Mouse (Mus musculus) limb, embryonic 13.5 days (tissue): ENCODE measurements around the gene Asb10. TPM values are rescaled to one million over a fixed set of nuclear protein-coding genes. Genes with fewer than 3 reads are reported as not detected.

ENCODE experiments used
- ATAC-seq: fragments of 200-750 bp; cut with Nextera tagmentation; 2 replicates; pipeline ENCODE4 v1.8.0; 2017; ENCODE audit warnings: low read depth, moderate number of reproducible peaks, moderate TSS enrichment; ENCODE audit not compliant: low FRiP score
- H3K27ac ChIP-seq: fragments of 300-500 bp; sonication (generic); 2 replicates; pipeline ENCODE4 v1.5.1; 2015; ENCODE audit warnings: inconsistent platforms, mild to moderate bottlenecking, moderate library complexity
- H3K27me3 ChIP-seq: fragments of 300-500 bp; sonication (generic); 2 replicates; pipeline ENCODE4 v1.6.1; 2015; ENCODE audit warnings: mild to moderate bottlenecking, inconsistent platforms
- H3K36me3 ChIP-seq: fragments of 300-500 bp; sonication (generic); 2 replicates; pipeline ENCODE4 v1.6.1; 2015; ENCODE audit warnings: inconsistent platforms, mild to moderate bottlenecking, moderate library complexity
- H3K4me1 ChIP-seq: fragments of 300-500 bp; sonication (generic); 2 replicates; pipeline ENCODE4 v1.6.1; 2015; ENCODE audit warnings: inconsistent platforms
- H3K4me2 ChIP-seq: fragments of 300-500 bp; sonication (generic); replicated peaks from 2 replicates; pipeline ENCODE4 v1.6.1; 2015; ENCODE audit warnings: inconsistent platforms, mild to moderate bottlenecking, moderate library complexity
- H3K4me3 ChIP-seq: fragments of 300-500 bp; sonication (generic); 2 replicates; pipeline ENCODE4 v1.5.1; 2015; ENCODE audit warnings: moderate library complexity, mild to moderate bottlenecking, inconsistent platforms
- H3K9ac ChIP-seq: fragments of 300-500 bp; sonication (generic); 2 replicates; pipeline ENCODE4 v1.6.1; 2015; ENCODE audit warnings: mild to moderate bottlenecking, inconsistent platforms
- H3K9me3 ChIP-seq: fragments of 300-500 bp; sonication (generic); 2 replicates; pipeline ENCODE4 v1.6.1; 2016; ENCODE audit warnings: inconsistent platforms
- WGBS: fragments of 180-500 bp; shearing (Covaris S2); methylation state at CpG from one replicate; pipeline ENCODE4 v1.1.7; 2015; 5-methylcytosine and 5-hydroxymethylcytosine counted together
- polyA plus RNA-seq: library from polyadenylated mRNA; unstranded; fragments of >200 nt; fragmentation: Nextera tagmentation; extraction: Ambion mirVana; gene quantifications from 2 replicates; pipeline ENCODE4 v1.2.1, GENCODE M21; 2015

Gene Asb10
- polyA plus RNA-seq, 1 experiment from 2014 or later, result 2.2 TPM

GRCm38 (mm10) chr5:24502786-24503185 lies 38.0 kb downstream of the Asb10 start:
- WGBS, result 67% methylated on average over 4 of the region's 4 CpGs
- peaks cover 46% of the 10 kb centered on the region for H3K27me3 ChIP-seq
- H3K4me3 ChIP-seq, result no peak overlapping the region
- no peak overlapping the region for H3K4me2 ChIP-seq
- peaks cover 7% of the 10 kb centered on the region; the same call in 1 of the 2 replicates for H3K4me1 ChIP-seq
- H3K27ac ChIP-seq, result no peak overlapping the region
- no peaks in the 10 kb centered on the region for H3K9me3 ChIP-seq
- H3K36me3 ChIP-seq, result peaks cover 56% of the 10 kb centered on the region
- ATAC-seq, result no peak
- H3K9ac ChIP-seq, result no peak overlapping the region

GRCm38 (mm10) chr5:24500851-24501250 lies 39.9 kb downstream of the Asb10 start:
- WGBS, result 90% methylated on average over 11 of the region's 11 CpGs

GRCm38 (mm10) chr5:24499113-24499512 lies 41.7 kb downstream of the Asb10 start:
- Histone ChIP-seq H3K27ac (no peak overlapping the region), H3K36me3 (peaks cover 92% of the 10 kb centered on the region), H3K9ac (no peak overlapping the region), H3K4me1 (no peaks in the 10 kb centered on the region), H3K4me3 (no peak overlapping the region), H3K9me3 (no peaks in the 10 kb centered on the region), H3K4me2 (no peak overlapping the region), H3K27me3 (peaks cover 20% of the 10 kb centered on the region)
- ATAC-seq, result no peak
- WGBS, result 82% methylated on average over 10 of the region's 10 CpGs

More at GRCm38 (mm10) chr5:24500851-24501250, 39.9 kb downstream of the Asb10 start:
- Histone ChIP-seq H3K27me3 (peaks cover 37% of the 10 kb centered on the region), H3K9me3 (no peaks in the 10 kb centered on the region), H3K9ac (no peak overlapping the region), H3K4me1 (peaks cover 7% of the 10 kb centered on the region; the same call in 1 of the 2 replicates), H3K27ac (no peak overlapping the region), H3K4me3 (no peak overlapping the region), H3K4me2 (no peak overlapping the region), H3K36me3 (peaks cover 76% of the 10 kb centered on the region)
- no peak for ATAC-seq

- WGBS, result 69% methylated on average over 12 of the region's 12 CpGs
- no peak for ATAC-seq
- Histone ChIP-seq H3K36me3 (peaks cover 99% of the 10 kb centered on the region), H3K9ac (no peak overlapping the region), H3K4me3 (no peak overlapping the region), H3K9me3 (no peaks in the 10 kb centered on the region), H3K4me2 (no peak overlapping the region), H3K27ac (no peak overlapping the region), H3K27me3 (peaks cover 4% of the 10 kb centered on the region), H3K4me1 (no peaks in the 10 kb centered on the region)
These were observed 43.3 kb downstream of the Asb10 start for GRCm38 (mm10) chr5:24497526-24497925.

GRCm38 (mm10) chr5:24496756-24497155 lies 44.0 kb downstream of the Asb10 start:
- H3K9me3 ChIP-seq, result no peaks in the 10 kb centered on the region
- ATAC-seq, result no peak
- peaks cover 99% of the 10 kb centered on the region for H3K36me3 ChIP-seq
- no peak overlapping the region for H3K27ac ChIP-seq
- H3K4me1 ChIP-seq, result no peaks in the 10 kb centered on the region
- WGBS, result 60% methylated on average over 6 of the region's 6 CpGs
- H3K4me2 ChIP-seq, result no peak overlapping the region
- H3K9ac ChIP-seq, result no peak overlapping the region
- no peak overlapping the region for H3K4me3 ChIP-seq
- no peaks in the 10 kb centered on the region for H3K27me3 ChIP-seq

GRCm38 (mm10) chr5:24495019-24495418 lies 45.8 kb downstream of the Asb10 start:
- no peak for ATAC-seq
- Histone ChIP-seq H3K27ac (no peak overlapping the region), H3K9ac (no peak overlapping the region), H3K27me3 (no peaks in the 10 kb centered on the region), H3K4me2 (no peak overlapping the region), H3K36me3 (peaks cover 99% of the 10 kb centered on the region), H3K4me3 (no peak overlapping the region), H3K9me3 (no peaks in the 10 kb centered on the region), H3K4me1 (peaks cover 4% of the 10 kb centered on the region; the same call in 1 of the 2 replicates)
- 90% methylated on average over 15 of the region's 15 CpGs for WGBS

GRCm38 (mm10) chr5:24492546-24493285 lies 48.1 kb downstream of the Asb10 start:
- H3K9me3 ChIP-seq, result no peaks in the 10 kb centered on the region
- ATAC-seq, result no peak
- no peaks in the 10 kb centered on the region for H3K27me3 ChIP-seq
- peaks cover 8% of the 10 kb centered on the region; the same call in 1 of the 2 replicates for H3K4me1 ChIP-seq
- H3K27ac ChIP-seq, result no peak overlapping the region
- no peak overlapping the region for H3K9ac ChIP-seq
- no peak overlapping the region for H3K4me2 ChIP-seq
- H3K4me3 ChIP-seq, result no peak overlapping the region
- WGBS, result 90% methylated on average over 16 of the region's 16 CpGs
- peaks cover 99% of the 10 kb centered on the region for H3K36me3 ChIP-seq

- peaks cover 22% of the 10 kb centered on the region for H3K4me1 ChIP-seq
- H3K4me3 ChIP-seq, result no peak overlapping the region
- H3K9me3 ChIP-seq, result no peaks in the 10 kb centered on the region
- no peak overlapping the region for H3K4me2 ChIP-seq
- H3K27ac ChIP-seq, result no peak overlapping the region
- no peaks in the 10 kb centered on the region for H3K27me3 ChIP-seq
- H3K36me3 ChIP-seq, result peaks cover 91% of the 10 kb centered on the region
- 31% methylated on average over 14 of the region's 14 CpGs for WGBS
- no peak overlapping the region for H3K9ac ChIP-seq
- ATAC-seq, result no peak
These were observed 50.3 kb downstream of the Asb10 start for GRCm38 (mm10) chr5:24490413-24490920.

- 89% methylated on average over 5 of the region's 5 CpGs for WGBS
- H3K36me3 ChIP-seq, result peaks cover 81% of the 10 kb centered on the region
These were observed 54.0 kb downstream of the Asb10 start for GRCm38 (mm10) chr5:24486738-24487137.

GRCm38 (mm10) chr5:24486097-24486496 lies 54.7 kb downstream of the Asb10 start:
- no peak overlapping the region for H3K27ac ChIP-seq
- no peak overlapping the region for H3K9ac ChIP-seq
- H3K4me3 ChIP-seq, result no peak overlapping the region
- H3K4me1 ChIP-seq, result peaks cover 49% of the 10 kb centered on the region
- no peak overlapping the region for H3K4me2 ChIP-seq
- ATAC-seq, result no peak
- H3K9me3 ChIP-seq, result no peaks in the 10 kb centered on the region
- under 1% methylated on average over 8 of the region's 8 CpGs for WGBS
- H3K36me3 ChIP-seq, result peaks cover 81% of the 10 kb centered on the region
- peaks cover 6% of the 10 kb centered on the region; the same call in 1 of the 2 replicates for H3K27me3 ChIP-seq

More at GRCm38 (mm10) chr5:24486738-24487137, 54.0 kb downstream of the Asb10 start:
- Histone ChIP-seq H3K9ac (no peak overlapping the region), H3K27ac (no peak overlapping the region), H3K4me2 (no peak overlapping the region), H3K4me3 (no peak overlapping the region), H3K9me3 (no peaks in the 10 kb centered on the region), H3K4me1 (peaks cover 47% of the 10 kb centered on the region), H3K27me3 (peaks cover 6% of the 10 kb centered on the region; the same call in 1 of the 2 replicates)
- ATAC-seq, result no peak

GRCm38 (mm10) chr5:24484963-24485362 lies 55.8 kb downstream of the Asb10 start:
- ATAC-seq, result no peak
- Histone ChIP-seq H3K4me1 (peaks cover 45% of the 10 kb centered on the region), H3K36me3 (peaks cover 81% of the 10 kb centered on the region), H3K4me2 (peak overlapping the region; percentile 51), H3K4me3 (peak overlapping the region; percentile 8), H3K9ac (peak overlapping the region; percentile 46), H3K27me3 (peaks cover 6% of the 10 kb centered on the region; the same call in 1 of the 2 replicates), H3K9me3 (no peaks in the 10 kb centered on the region), H3K27ac (no peak overlapping the region)
- 22% methylated on average over 22 of the region's 22 CpGs for WGBS

- H3K4me3 ChIP-seq, result no peak overlapping the region
- H3K4me1 ChIP-seq, result peaks cover 42% of the 10 kb centered on the region
- no peaks in the 10 kb centered on the region for H3K9me3 ChIP-seq
- H3K9ac ChIP-seq, result 0 out of 2 replicates have a peak overlapping the region, but pooled peaks have one; percentile 40
- H3K27me3 ChIP-seq, result peaks cover 6% of the 10 kb centered on the region; the same call in 1 of the 2 replicates
- WGBS, result 25% methylated on average over 11 of the region's 11 CpGs
- H3K4me2 ChIP-seq, result no peak overlapping the region
- peak; percentile 49; the same call in 1 of the 2 replicates for ATAC-seq
- H3K27ac ChIP-seq, result no peak overlapping the region
- H3K36me3 ChIP-seq, result peaks cover 81% of the 10 kb centered on the region
These were observed 57.5 kb downstream of the Asb10 start for GRCm38 (mm10) chr5:24483326-24483725.
